Mouse (Mus musculus) hindbrain, embryonic 11.5 days (tissue): Measurements from ENCODE around the gene Arhgef17. TPM values are rescaled to one million over a fixed set of nuclear protein-coding genes. Genes with fewer than 3 reads are reported as not detected.

Experiments used
- ATAC-seq: fragments of 200-750 bp; cut with Nextera tagmentation; 2 replicates; pipeline ENCODE4 v1.8.0; 2017; ENCODE audit warnings: mild to moderate bottlenecking, moderate TSS enrichment, moderate library complexity; ENCODE audit not compliant: low FRiP score
- DNase-seq: peaks from one replicate; pipeline ENCODE4 v3.0.0-alpha.2; 2015; ENCODE audit warnings: low spot score
- H3K27ac ChIP-seq: fragments of 300-500 bp; sonication (generic); 2 replicates; pipeline ENCODE4 v1.5.1; 2014; ENCODE audit warnings: mild to moderate bottlenecking, low read depth, low read length
- H3K27me3 ChIP-seq: fragments of 300-500 bp; sonication (generic); 2 replicates; pipeline ENCODE4 v1.6.1; 2014; ENCODE audit warnings: mild to moderate bottlenecking, low read length, moderate library complexity, mixed read lengths; ENCODE audit not compliant: control insufficient read depth, insufficient read depth
- H3K36me3 ChIP-seq: fragments of 300-500 bp; sonication (generic); 2 replicates; pipeline ENCODE4 v1.6.1; 2014; ENCODE audit warnings: mild to moderate bottlenecking, low read length, moderate library complexity, mixed read lengths; ENCODE audit not compliant: control insufficient read depth, insufficient read depth
- H3K4me1 ChIP-seq: fragments of 300-500 bp; sonication (generic); replicated peaks from 2 replicates; pipeline ENCODE4 v1.6.1; 2014; ENCODE audit warnings: low read length, mixed read lengths; ENCODE audit not compliant: control insufficient read depth, insufficient read depth
- H3K4me2 ChIP-seq: fragments of 300-500 bp; sonication (generic); replicated peaks from 2 replicates; pipeline ENCODE4 v1.6.1; 2014; ENCODE audit warnings: mild to moderate bottlenecking, low read depth, low read length
- H3K4me3 ChIP-seq: fragments of 300-500 bp; sonication (generic); 2 replicates; pipeline ENCODE4 v1.5.1; 2014; ENCODE audit warnings: low read depth, low read length
- H3K9ac ChIP-seq: fragments of 300-500 bp; sonication (generic); 2 replicates; pipeline ENCODE4 v1.6.1; 2014; ENCODE audit warnings: low read depth, low read length
- H3K9me3 ChIP-seq: fragments of 300-500 bp; sonication (generic); 2 replicates; pipeline ENCODE4 v1.6.1; 2016; ENCODE audit warnings: low read length; ENCODE audit not compliant: control insufficient read depth
- WGBS: fragments of 180-500 bp; shearing (Covaris S2); extraction: QIAGEN DNeasy Blood & Tissue Kit; methylation state at CpG from one replicate; pipeline ENCODE4 v1.1.7; 2014; 5-methylcytosine and 5-hydroxymethylcytosine counted together
- polyA plus RNA-seq: library from polyadenylated mRNA; unstranded; fragments of >200 nt; fragmentation: Nextera tagmentation; extraction: Ambion mirVana; gene quantifications from 2 replicates; pipeline ENCODE4 v1.2.1, GENCODE M21; 2014

Arhgef17 gene
- polyA plus RNA-seq, 1 experiment from 2014 or later = 8.3 TPM

GRCm38 (mm10) chr7:100869877-100870629 lies 61.9 kb downstream of the Arhgef17 start:
- no peak overlapping the region for H3K4me3 ChIP-seq
- no peak for ATAC-seq
- WGBS = 90% methylated on average over 8 of the region's 8 CpGs
- H3K4me1 ChIP-seq = no peaks in the 10 kb centered on the region
- no peak overlapping the region for H3K9ac ChIP-seq
- DNase-seq = no peak
- H3K27me3 ChIP-seq = no peaks in the 10 kb centered on the region
- 0 out of 2 replicates have a peak, but pooled peaks cover 3% of the 10 kb centered on the region for H3K36me3 ChIP-seq
- H3K27ac ChIP-seq = no peak overlapping the region
- no peak overlapping the region for H3K4me2 ChIP-seq
- no peaks in the 10 kb centered on the region for H3K9me3 ChIP-seq

GRCm38 (mm10) chr7:100868551-100868950 lies 63.4 kb downstream of the Arhgef17 start:
- no peaks in the 10 kb centered on the region for H3K4me1 ChIP-seq
- ATAC-seq (no peak), DNase-seq (no peak)
- no peak overlapping the region for H3K27ac ChIP-seq
- H3K9ac ChIP-seq = no peak overlapping the region
- WGBS = 83% methylated on average over 4 of the region's 4 CpGs
- H3K27me3 ChIP-seq = no peaks in the 10 kb centered on the region
- 0 out of 2 replicates have a peak, but pooled peaks cover 3% of the 10 kb centered on the region for H3K36me3 ChIP-seq
- H3K9me3 ChIP-seq = no peaks in the 10 kb centered on the region
- no peak overlapping the region for H3K4me2 ChIP-seq
- no peak overlapping the region for H3K4me3 ChIP-seq

GRCm38 (mm10) chr7:100867561-100867960 lies 64.3 kb downstream of the Arhgef17 start:
- H3K36me3 ChIP-seq = 0 out of 2 replicates have a peak, but pooled peaks cover 2% of the 10 kb centered on the region
- ATAC-seq = no peak
- no peak overlapping the region for H3K27ac ChIP-seq
- H3K9ac ChIP-seq = no peak overlapping the region
- H3K27me3 ChIP-seq = no peaks in the 10 kb centered on the region
- DNase-seq = no peak
- 71% methylated on average over 2 of the region's 2 CpGs for WGBS
- H3K4me1 ChIP-seq = no peaks in the 10 kb centered on the region
- H3K4me2 ChIP-seq = no peak overlapping the region
- no peak overlapping the region for H3K4me3 ChIP-seq
- no peaks in the 10 kb centered on the region for H3K9me3 ChIP-seq

- ATAC-seq (no peak), DNase-seq (peak; percentile 82)
- WGBS = 9% methylated on average over 3 of the region's 3 CpGs
- no peaks in the 10 kb centered on the region for H3K9me3 ChIP-seq
- H3K27me3 ChIP-seq = no peaks in the 10 kb centered on the region
- H3K27ac ChIP-seq = no peak overlapping the region
- H3K4me2 ChIP-seq = no peak overlapping the region
- 0 out of 2 replicates have a peak, but pooled peaks cover 2% of the 10 kb centered on the region for H3K4me1 ChIP-seq
- no peaks in the 10 kb centered on the region for H3K36me3 ChIP-seq
- no peak overlapping the region for H3K4me3 ChIP-seq
- no peak overlapping the region for H3K9ac ChIP-seq
Observed at GRCm38 (mm10) chr7:100866675-100867074, 65.2 kb downstream of the Arhgef17 start.

GRCm38 (mm10) chr7:100862828-100863638 lies 68.9 kb downstream of the Arhgef17 start, which contains the start of gene Relt:
Relt (minus strand) TSS chr7:100863446.
- Histone ChIP-seq H3K9me3 (no peaks in the 10 kb centered on the region), H3K4me2 (peak within 1 kb of the TSS; percentile 72), H3K9ac (peak within 1 kb of the TSS; percentile 71), H3K4me1 (0 out of 2 replicates have a peak, but pooled peaks cover 2% of the 10 kb centered on the region), H3K36me3 (no peaks in the 10 kb centered on the region), H3K27ac (peak within 1 kb of the TSS; percentile 68), H3K27me3 (no peaks in the 10 kb centered on the region), H3K4me3 (peak within 1 kb of the TSS; percentile 61)
- ATAC-seq (peak; percentile 94), DNase-seq (peak; percentile 99)
- WGBS = under 1% methylated on average over 91 of the region's 91 CpGs

GRCm38 (mm10) chr7:100862353-100862752 lies 69.6 kb downstream of the Arhgef17 start:
- no peak for DNase-seq

GRCm38 (mm10) chr7:100861209-100861608 lies 70.7 kb downstream of the Arhgef17 start:
- Histone ChIP-seq H3K9ac (no peak overlapping the region), H3K4me2 (no peak overlapping the region), H3K4me3 (no peak overlapping the region), H3K36me3 (no peaks in the 10 kb centered on the region), H3K4me1 (0 out of 2 replicates have a peak, but pooled peaks cover 2% of the 10 kb centered on the region), H3K27ac (no peak overlapping the region), H3K27me3 (no peaks in the 10 kb centered on the region), H3K9me3 (no peaks in the 10 kb centered on the region)
- 92% methylated on average over 5 of the region's 5 CpGs for WGBS
- ATAC-seq (no peak), DNase-seq (no peak)

More at GRCm38 (mm10) chr7:100862353-100862752, 69.6 kb downstream of the Arhgef17 start:
- H3K27me3 ChIP-seq = no peaks in the 10 kb centered on the region
- peak overlapping the region; percentile 61 for H3K4me3 ChIP-seq
- H3K27ac ChIP-seq = no peak overlapping the region
- no peaks in the 10 kb centered on the region for H3K9me3 ChIP-seq
- ATAC-seq = peak; percentile 6; the same call in 1 of the 2 replicates
- H3K36me3 ChIP-seq = no peaks in the 10 kb centered on the region
- peak overlapping the region; percentile 72 for H3K4me2 ChIP-seq
- H3K4me1 ChIP-seq = 0 out of 2 replicates have a peak, but pooled peaks cover 2% of the 10 kb centered on the region
- H3K9ac ChIP-seq = peak overlapping the region; percentile 71; the same call in 1 of the 2 replicates
- 5% methylated on average over 4 of the region's 4 CpGs for WGBS

GRCm38 (mm10) chr7:100860450-100860849 lies 71.5 kb downstream of the Arhgef17 start:
- H3K9ac ChIP-seq = no peak overlapping the region
- 83% methylated on average over 3 of the region's 3 CpGs for WGBS
- 0 out of 2 replicates have a peak, but pooled peaks cover 2% of the 10 kb centered on the region for H3K4me1 ChIP-seq
- no peaks in the 10 kb centered on the region for H3K9me3 ChIP-seq
- H3K27me3 ChIP-seq = no peaks in the 10 kb centered on the region
- no peak overlapping the region for H3K27ac ChIP-seq
- H3K36me3 ChIP-seq = no peaks in the 10 kb centered on the region
- no peak overlapping the region for H3K4me3 ChIP-seq
- H3K4me2 ChIP-seq = no peak overlapping the region
- ATAC-seq (no peak), DNase-seq (no peak)
